Mouse (Mus musculus) spleen, embryonic (tissue): ENCODE results near the gene Gm20388.

ENCODE experiments used
- CTCF ChIA-PET: fragments of 350-600 bp; sonication (Branson Sonifier 250); formaldehyde crosslinking; loops from one replicate; lab custom pipeline; 2022; lab: Charles Lee

Gene Gm20388

DNA sequence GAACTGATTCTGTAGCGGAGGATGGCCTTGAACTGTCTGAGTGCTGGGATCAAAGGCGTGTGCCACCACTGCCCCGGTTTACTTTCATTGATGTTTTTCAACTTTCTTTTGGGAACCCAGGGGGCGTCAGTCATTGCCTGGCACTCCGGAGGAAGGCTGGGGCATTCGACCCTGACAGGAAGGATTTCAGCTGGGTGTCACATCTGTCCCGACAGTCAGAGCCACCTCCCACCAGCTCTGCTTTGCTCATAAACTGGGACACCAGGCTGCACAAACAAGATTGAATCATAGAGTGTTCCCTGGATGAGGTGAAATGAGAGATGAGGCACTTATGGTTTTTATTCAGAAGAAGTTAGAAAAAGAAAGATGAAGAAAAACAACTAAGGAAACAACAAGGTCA, 41.6 kb downstream of the Gm20388 start:
- CTCF ChIA-PET, result no interaction called here

DNA sequence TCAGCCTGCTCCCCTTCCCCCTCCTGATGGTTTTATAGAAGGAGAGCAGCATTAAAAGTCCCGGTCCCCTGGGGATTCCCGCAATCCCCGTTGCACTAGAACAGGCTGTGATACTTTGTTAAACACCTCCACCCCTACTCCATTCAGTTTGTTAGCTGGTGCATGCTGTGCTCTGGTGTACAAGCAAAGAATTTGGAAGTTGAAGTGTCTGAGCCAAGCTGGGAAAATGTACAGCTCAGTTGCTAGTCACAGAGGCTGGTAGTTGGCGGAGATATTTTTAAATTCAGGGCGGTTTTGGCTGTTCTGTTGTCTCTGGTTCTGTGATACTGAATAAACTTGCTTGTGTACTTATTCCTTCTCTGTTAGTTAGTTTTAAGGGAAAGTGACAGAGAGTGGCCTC, 42.1 kb downstream of the Gm20388 start:
- CTCF ChIA-PET, result no interaction called here

DNA sequence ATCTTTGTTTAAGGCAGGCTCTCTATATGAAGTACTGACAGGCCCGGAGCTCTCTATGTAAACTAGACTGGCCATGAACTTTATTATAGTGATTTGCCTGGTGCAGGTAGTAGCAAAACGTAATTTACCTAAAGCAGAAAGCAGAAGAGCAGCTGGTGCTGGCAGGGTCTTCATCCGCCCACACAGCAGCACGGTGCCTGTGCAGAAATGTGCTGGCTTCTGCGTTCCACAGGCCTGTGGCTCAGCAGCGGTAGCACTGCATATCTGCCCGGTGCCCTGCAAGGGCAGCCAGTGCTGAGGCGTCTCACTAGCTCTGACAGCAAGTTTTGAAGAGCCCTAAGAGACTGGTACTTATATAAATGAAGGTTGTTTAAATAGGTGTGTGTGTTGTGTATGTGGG, 44.7 kb downstream of the Gm20388 start:
- CTCF ChIA-PET, result no interaction called here

DNA sequence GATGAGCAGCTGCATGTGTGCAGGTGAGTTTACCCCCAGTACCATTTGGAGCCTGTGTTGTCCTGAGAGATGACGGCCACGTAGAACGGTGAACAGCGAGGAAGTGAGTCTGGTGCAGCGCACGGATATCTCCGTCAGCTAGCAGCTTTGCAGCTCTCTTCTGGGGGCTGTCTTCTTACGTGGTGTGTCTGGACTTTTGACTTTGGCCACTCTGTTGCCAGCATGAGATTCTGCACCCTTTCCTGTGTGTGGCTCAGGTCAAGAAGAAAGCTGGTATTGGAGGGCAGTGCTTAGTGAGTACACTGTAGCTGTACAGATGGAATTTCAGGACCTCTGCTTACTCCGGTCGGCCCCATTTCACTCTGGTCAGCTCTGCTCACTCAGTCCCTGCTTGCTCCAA, 47.4 kb downstream of the Gm20388 start:
- CTCF ChIA-PET, result interaction anchor here (0.6 kb wide), 1 partner anchor 72 kb away, joined by 3 read pairs; no protein-coding TSS in a partner anchor

DNA sequence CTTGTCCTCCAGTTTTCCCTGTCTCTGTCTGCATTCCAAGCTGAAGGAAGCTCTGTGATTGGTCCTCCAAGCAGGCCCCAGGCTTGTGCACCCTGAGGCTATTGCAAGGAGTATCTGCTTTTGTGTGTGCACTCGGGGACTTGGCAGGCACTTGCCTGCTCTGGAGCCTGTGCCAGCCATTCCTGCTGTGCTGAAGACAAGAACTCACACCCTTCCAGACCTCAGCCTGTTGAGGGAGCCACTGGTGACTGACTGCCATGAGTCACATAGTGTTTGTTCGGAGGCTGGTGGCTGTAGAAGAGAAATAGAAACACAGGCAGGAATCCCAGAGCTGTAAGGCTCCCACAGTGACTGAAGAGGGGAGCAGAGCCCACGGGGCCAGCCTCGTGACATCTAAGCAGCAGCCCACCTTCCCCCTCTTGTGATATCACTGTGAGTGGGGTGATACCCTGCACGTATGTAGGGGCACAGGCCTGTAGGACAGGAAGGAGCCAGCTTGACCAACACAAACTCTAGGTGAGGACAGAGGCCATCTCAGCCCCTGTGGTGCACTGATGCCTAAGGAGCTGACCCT, 50.0 kb downstream of the Gm20388 start:
- CTCF ChIA-PET, result no interaction called here

DNA sequence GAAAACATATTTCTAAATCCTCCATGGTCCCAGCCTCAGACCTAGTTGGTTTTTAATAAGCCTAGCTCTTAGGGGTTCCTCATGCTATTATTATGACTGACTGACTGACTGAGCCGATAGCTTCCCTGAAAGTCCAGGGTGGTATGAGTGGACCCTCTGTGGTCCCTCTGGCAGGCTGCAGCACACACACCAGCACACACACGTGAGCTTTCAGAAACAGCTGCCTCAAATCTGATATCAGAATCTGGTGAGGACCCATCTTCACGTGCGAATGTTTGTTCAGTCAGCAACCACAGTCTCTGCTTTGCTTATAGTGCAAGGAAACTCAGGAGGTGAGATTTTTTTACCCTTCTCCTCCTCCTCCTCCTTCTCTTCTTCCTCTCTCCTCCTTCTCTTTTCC, 54.2 kb downstream of the Gm20388 start:
- CTCF ChIA-PET, result no interaction called here

DNA sequence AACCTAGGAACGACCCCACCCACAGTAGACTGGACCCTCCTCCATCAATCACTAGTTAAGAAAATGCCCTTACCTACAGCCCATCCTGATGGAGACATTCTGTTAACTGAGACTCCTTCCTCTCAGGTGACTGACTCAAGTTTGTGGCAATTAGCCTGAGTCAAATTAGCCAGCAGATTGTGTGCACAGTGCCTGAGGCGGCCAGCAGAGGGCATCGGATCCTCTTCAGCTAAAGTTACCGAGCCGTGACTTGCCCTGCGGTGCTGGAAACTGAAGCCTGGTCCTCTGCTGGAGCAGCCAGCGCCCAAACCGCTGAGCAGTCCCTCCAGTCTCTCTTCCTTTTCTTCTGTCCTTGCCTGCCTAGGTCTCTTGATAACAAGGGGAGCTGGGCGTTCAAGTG, 56.8 kb downstream of the Gm20388 start:
- CTCF ChIA-PET, result no interaction called here

DNA sequence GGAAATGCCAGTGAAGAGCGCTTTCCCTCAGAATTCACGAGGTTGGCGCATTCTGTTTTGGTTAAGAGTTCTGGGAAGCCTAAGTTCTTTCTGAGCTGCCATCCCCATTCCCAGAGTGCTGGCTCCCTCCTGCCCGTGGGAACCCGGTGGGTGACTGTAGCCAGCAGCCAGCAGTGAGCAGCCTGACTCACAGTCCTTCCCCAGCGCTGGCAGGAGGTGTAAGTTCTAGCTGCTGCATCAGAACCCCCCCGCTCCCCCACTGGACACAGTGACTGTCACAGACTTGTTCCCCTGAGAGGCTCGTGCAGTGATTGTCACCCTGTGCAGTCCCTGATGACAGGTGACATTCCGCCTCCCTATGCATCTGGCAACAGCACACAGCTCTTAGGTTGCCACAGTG, 59.5 kb downstream of the Gm20388 start:
- CTCF ChIA-PET, result no interaction called here

DNA sequence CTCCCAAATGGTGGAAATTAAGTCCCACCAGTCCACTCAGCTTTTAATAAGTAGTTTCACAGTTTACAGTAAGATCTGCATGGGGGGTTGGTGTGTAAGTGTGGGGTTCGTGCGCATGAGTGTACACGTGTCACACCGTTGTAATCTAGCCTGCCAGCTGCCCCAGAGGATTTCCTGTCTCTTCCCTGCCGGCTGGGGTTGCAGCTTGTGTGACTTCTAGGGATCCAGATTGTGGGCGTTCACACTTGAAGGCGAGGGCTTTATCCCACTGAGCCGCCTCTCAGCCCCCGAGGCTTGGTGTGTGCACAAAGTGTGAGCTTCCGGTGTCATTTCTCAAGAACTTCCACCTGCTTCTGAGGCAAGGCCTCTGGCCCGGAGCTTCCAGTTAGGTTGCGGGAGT, 61.9 kb downstream of the Gm20388 start:
- CTCF ChIA-PET, result no interaction called here

DNA sequence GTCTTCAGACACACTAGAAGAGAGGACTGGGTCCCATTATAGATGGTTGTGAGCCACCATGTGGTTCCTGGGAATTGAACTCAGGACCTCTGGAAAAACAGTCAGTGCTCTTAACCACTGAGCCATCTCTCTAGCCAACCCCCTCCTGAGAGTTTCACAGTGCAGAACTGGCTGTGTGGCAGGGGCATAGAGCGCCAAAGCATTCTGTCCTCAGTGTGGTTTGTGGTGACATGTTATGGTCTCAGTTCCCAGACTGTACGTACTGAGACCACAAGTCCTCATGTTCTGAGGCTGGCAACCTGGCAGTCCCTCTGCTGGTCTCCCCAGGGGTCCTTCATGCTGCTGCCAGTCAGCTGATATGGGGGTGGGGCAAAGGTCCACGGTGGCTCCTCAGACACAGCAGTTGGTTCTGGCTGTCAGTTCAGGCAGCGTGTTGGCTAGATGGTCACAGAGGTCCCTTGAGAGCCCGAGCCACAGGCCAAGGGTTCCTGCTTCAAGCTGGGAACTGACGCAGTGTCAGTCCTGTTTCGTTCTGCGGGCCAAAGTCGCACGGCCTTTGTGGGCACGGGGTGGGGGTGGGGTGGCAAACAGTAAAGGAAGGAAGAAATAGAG, 68.2 kb downstream of the Gm20388 start:
- CTCF ChIA-PET, result no interaction called here

DNA sequence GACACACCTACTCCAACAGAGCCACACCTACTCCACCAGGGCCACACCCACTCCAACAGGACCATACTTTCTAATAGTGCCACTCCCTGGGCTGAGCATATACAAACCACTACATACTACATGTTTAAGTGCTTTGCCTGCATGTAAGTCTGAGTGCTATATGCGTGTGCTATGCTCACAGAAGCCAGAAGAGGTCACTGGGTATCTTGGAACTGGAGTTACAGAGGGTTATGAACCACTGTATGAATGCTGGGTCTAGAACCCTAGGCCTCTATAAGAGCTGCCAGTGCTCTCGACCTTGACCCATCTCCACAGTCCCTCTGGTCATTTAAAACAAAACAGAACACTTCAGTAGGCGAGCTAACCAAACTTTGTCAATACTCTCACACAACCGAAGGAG, 70.6 kb downstream of the Gm20388 start:
- CTCF ChIA-PET, result no interaction called here

DNA sequence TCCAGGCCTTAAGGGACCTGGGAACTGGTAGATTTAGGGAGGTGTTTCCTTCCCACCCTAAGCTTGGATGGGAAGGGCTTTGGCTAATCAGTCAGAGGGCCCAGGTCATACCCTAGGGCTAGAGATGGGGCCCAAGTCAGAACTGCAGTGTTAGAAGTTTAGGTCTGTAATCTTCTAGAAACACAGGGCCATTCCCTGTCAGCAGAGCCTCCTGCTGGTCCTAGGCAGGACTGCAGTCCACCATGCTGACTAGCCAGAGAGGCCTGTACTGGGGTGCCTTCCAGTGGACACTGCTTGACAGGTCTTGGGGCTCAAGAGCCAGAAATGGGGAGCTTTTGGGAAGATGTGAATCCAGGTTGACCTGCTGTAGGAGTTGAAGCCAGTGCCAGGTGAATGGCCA, 73.4 kb downstream of the Gm20388 start:
- CTCF ChIA-PET, result interaction anchor here (0.5 kb wide), 1 partner anchor 94 kb away, joined by 5 read pairs; no protein-coding TSS in a partner anchor

DNA sequence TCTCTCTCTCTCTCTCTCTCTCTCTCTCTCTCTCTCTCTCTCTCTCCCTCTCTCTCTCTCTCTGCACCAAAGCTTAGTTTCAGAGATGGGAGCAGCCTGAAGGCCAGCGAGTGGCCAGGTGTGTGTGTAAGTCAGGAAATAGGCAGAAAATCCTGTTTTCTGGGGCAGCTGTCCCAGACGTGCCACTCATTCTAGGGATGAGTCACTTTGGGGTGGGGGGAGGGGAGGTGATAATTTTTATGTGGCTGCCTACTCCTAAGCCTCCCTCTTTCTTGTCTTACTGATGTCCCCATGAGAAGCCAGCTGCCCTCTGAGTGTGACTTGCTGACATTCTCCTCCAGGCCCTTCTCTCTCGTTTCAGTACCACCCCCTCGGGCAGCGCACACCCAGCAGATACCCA, 75.5 kb downstream of the Gm20388 start:
- CTCF ChIA-PET, result interaction anchor here (0.6 kb wide), 1 partner anchor 674 kb away, joined by 3 read pairs; no protein-coding TSS in a partner anchor

DNA sequence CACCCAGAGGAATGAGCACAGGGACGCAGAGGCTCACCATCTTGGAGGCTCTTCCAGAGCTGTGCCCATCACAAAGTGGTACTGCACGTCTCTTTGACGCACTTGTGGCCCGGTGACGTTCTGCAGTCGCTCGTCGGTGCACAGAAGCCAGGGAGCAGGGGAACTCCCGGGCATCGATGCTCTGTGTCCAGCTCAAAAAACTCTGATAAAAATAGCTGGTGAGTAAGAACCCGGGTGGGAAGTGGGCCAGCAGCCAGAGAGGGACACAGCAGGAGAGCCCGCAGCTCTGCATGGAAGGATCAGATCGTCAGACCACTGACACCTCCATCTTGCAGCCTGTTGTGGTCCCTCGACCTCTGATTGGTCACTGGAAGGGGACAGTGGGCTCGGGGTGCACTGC, 77.4 kb downstream of the Gm20388 start:
- CTCF ChIA-PET, result no interaction called here

DNA sequence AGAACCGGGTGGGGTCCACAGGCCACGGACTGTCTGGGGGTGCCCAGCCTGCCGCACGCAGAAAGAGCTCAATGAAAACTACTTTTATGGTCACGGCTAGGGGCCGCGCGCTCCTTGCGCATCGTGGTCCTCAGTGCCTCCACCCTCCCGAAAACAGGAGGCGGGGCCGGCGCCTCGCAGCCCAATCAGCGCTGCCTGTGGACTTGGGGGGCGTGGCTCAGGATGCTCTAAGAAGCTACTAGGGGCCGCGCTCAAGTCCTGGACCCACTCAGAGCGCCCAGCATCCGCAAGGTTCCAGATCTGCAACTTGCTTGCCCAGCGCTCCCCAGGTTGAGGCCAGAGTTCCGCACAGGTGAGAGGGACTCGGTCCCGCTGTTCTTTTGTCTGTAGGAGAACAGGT, 81.6 kb downstream of the Gm20388 start, which contains the start of gene Crispld2:
TSS of gene Crispld2 (plus strand) at position 190 of the 400 bp plus-strand sequence.
- CTCF ChIA-PET, result no interaction called here

DNA sequence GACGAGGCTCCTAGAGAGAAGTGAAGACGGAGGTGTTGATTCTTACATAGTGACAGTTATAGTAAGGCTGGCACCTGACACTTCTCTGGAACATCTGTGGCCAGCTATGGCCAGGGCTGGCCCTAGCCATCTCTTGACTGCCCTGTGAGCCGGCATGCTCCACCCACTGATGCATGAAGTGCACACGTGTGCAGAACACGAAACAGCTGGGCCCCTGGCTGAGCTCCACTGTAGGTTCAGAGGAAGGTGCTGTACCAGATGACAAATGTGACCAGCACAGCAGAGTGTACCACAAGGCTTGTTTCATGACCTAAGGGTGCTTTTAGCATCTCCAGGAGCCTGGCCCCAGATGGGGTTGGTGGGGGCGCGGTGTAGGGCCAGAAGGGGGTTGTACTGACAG, 83.5 kb downstream of the Gm20388 start:
- CTCF ChIA-PET, result no interaction called here

DNA sequence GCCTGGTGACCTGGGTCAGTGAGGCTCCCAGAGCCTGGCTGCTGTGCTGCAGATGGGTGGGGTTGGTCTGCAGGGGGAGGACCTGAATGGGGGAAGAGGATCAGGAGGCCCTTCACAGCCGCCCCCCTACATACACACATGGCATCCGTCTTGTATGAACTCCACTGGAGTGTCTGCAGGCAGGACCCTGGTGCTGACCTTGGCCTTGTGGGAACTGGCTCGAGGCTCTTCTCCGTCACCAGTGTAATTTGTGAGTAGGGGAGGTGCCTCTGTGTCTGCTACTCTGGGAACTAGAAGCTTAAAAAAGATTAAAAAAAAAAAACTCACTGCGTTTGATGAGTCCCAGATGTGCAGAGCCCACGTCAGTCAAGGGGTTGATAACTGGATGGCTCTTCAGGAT, 83.9 kb downstream of the Gm20388 start:
- CTCF ChIA-PET, result no interaction called here

DNA sequence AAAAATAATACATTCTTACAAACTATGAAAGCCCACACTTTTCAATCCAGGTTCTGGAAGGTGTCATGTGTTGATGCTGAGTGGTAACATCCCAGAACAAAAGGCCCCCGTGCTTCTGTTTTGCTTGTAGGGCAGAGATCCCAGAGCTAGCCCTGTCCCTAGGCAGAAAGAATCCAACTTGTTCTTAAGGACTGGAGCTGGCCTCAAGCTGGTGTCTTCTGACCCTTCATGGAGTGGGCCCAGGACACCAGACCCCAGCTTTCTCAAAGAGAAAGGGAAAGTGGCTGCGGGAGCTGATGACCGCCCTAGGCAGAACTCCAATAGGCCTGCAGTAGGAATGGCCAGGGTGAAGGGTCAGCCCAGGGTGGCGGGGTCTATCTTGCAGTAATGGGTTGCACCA, 86.6 kb downstream of the Gm20388 start:
- CTCF ChIA-PET, result no interaction called here

DNA sequence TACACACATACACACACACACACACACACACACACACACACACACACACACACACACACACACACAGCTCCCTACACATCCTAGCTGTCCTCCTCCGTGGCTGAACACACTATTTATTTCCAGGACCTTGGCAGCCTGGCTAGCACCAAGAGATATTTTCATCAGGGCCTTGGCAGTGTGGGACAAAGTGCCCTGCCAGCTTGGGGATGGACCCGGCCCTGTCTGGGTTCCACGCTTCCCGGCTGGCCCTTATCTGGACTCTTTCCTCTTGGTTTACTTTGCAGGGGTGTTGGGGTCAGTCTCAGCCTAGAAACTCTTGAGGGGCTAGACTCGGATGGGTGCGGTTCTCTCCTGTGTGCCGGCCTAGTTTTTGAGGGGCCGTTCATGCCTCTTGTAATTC, 89.8 kb downstream of the Gm20388 start:
- CTCF ChIA-PET, result no interaction called here

DNA sequence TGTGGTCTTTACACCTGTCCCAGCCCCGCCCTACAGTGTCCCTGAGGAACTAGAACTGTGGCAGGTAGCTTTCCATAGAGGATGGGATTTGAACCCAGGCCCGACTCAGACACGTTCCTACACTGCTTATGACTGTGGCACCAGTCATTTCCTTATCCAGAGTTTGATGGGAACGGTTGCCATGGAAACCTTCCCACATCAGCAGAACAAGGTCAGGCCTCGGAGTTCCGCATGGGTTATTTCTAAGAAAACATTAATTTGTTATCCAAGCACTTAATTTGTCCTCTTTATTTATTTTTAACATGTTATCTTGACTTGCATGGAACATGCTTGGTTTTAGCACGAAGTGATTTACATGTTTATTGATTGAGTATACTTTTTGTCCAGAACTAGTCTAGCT, 91.1 kb downstream of the Gm20388 start:
- CTCF ChIA-PET, result no interaction called here

DNA sequence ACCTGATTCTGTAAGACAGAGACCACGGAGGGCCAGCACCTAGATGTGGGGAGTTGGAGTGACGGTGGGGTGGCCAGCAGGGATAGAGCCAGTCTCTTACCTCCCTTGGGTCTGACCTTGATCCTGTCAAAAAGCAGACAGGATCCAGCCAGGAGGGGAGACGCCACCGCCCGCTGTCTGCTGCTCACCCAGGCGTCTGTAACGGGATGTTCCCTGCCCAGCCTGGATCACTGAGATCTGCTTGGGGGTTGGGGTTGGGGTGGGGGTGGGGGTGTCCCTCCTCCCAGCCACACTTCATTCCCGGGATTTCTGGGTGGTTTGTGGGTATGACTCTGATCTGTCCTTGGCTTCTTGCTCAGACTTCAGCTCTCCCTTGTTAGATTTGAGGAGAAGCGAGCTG, 91.7 kb downstream of the Gm20388 start:
- CTCF ChIA-PET, result no interaction called here

DNA sequence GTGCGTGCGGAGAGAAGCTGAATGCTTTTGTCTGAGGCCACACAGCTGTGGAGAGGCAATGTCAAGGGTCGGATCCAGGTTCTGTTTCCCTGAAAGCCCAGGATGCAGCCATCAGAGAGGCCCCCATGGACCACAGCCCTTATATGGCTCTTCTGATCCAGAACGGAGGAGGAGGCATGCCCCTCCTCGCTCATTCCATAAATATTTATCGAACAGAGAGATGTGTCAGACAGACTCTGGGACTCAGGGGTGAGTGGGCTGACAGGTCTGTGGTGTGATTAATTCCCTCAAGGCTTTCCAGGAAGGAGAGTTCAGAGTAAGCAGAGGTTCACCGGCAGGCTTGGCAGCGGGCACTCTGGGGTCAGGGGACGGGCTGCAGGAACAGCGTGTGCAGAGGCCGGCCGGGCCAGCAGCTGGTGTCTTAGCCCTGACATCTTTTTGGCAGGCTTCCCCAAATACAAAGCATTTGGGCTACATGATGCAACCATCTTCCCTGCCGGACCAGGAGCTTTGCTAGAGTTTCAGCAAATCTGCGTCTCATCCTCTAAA, 93.6 kb downstream of the Gm20388 start:
- CTCF ChIA-PET, result no interaction called here

DNA sequence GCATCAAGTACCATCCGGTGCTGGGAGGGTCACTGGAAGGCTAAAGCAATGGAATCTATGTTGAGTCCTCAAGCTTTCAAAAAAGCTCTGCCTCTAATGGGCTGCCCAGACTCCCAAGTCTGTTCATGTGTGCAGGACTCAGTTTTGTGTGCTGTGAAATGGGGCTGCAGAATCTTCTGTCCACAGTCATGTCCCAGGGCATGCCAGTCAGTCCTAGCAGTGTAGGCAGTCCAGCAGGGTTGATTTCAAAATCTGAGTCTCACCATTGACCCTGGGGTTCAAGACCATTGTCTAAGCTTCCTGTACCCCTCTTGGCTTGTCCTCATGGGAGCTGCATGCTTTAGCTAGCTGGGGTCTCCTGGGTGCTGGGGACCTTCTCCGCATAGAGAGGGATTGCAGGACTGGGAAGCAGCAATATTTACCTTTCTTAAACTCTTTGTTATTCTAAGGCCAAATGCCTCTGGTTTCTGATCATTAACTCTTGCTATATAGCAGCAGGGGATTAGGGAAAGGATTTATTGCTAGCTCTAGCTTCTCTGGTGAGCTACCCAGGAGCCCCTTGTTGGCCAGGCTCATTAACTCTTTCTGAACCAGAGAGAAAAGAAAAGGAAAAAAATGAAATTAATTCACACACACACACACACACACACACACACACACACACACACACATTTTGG, 94.2 kb downstream of the Gm20388 start:
- CTCF ChIA-PET, result no interaction called here
